Mouse (Mus musculus) cortical plate, adult 2 months (tissue): Measurements from ENCODE around the gene Syt7.

Source experiments
- CTCF ChIP-seq: fragments of 200-500 bp; IDR thresholded peaks from 2 replicates; pipeline ENCODE4 v1.5.1; 2011; ENCODE audit warnings: mild to moderate bottlenecking, control low read depth, low read length; ENCODE audit not compliant: insufficient read depth; ENCODE audit errors: extremely low read depth
- POLR2A ChIP-seq: fragments of 200-500 bp; IDR thresholded peaks from 2 replicates; pipeline ENCODE4 v1.6.1; 2011; ENCODE audit warnings: mild to moderate bottlenecking, low read length, control low read depth; ENCODE audit not compliant: insufficient read depth; ENCODE audit errors: extremely low read depth

DNA sequence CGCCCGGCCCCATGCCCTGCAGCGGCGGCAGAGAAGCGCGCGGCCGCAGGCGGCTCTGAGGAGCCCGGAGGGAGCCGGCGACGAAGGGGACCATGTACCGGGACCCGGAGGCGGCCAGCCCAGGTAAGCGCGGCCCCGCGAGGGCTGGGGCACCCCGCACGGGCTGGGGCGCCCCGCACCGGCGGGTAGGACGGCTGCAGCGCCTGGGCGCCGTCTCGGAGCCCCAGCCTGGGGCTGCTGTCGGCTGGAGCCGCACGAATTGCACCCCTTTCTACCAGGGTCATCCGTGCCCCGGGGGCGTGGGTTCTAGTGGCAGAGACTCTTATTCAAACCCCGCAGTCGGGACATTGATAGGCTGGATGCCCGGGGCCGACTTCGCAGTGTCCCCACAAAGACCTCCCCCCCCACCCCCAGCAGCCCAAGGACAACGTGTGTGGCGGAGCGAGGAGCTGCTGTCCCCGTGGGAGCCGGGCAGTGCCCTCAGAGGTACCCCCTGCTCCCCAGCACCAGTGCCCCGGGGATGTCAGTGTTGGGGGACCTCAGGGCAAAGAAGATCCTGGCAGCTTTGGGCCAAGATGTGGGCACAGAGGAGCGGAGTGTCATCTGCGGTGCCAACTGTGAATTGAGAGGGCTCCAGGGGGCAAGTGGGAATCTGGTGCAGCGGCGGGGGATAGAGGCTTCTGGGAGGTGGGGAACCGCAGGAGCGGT is 655 bp downstream of the Syt7 start:
- TF ChIP-seq CTCF (no peak), POLR2A (no peak)
